Mouse (Mus musculus) lung, embryonic 14.5 days (tissue): Measurements from ENCODE around the gene Rufy1. TPM values are rescaled to one million over a fixed set of nuclear protein-coding genes. Genes with fewer than 3 reads are reported as not detected.

Experiments used
- ATAC-seq: fragments of 200-750 bp; cut with Nextera tagmentation; 2 replicates; pipeline ENCODE4 v1.8.0; 2017; ENCODE audit warnings: mild to moderate bottlenecking, moderate TSS enrichment, moderate library complexity; ENCODE audit not compliant: insufficient read depth
- DNase-seq: peaks from one replicate; pipeline ENCODE4 v3.0.0-alpha.2; 2015
- H3K27ac ChIP-seq: fragments of 300-500 bp; sonication (generic); 2 replicates; pipeline ENCODE4 v1.5.1; 2014; ENCODE audit warnings: low read depth, mild to moderate bottlenecking, moderate library complexity
- H3K27me3 ChIP-seq: fragments of 300-500 bp; sonication (generic); 2 replicates; pipeline ENCODE4 v1.6.1; 2014; ENCODE audit warnings: low read length, control low read depth; ENCODE audit not compliant: insufficient read depth
- H3K36me3 ChIP-seq: fragments of 300-500 bp; sonication (generic); 2 replicates; pipeline ENCODE4 v1.6.1; 2014; ENCODE audit warnings: control low read depth; ENCODE audit not compliant: insufficient read depth
- H3K4me1 ChIP-seq: fragments of 300-500 bp; sonication (generic); 2 replicates; pipeline ENCODE4 v1.6.1; 2014; ENCODE audit warnings: antibody characterized with exemption, control low read depth; ENCODE audit not compliant: insufficient read depth
- H3K4me2 ChIP-seq: fragments of 300-500 bp; sonication (generic); 2 replicates; pipeline ENCODE4 v1.6.1; 2014; ENCODE audit warnings: mild to moderate bottlenecking
- H3K4me3 ChIP-seq: fragments of 300-500 bp; sonication (generic); 2 replicates; pipeline ENCODE4 v1.5.1; 2014; ENCODE audit warnings: low read depth, low read length
- H3K9ac ChIP-seq: fragments of 300-500 bp; sonication (generic); 2 replicates; pipeline ENCODE4 v1.6.1; 2014
- H3K9me3 ChIP-seq: fragments of 300-500 bp; sonication (generic); 2 replicates; pipeline ENCODE4 v1.6.1; 2016; ENCODE audit warnings: low read depth, low read length, control low read depth
- CTCF ChIP-seq: IDR thresholded peaks from 2 replicates; pipeline ENCODE4 v1.5.1; 2016; ENCODE audit warnings: antibody characterized with exemption, low read depth
- WGBS: fragments of 180-500 bp; shearing (Covaris S2); extraction: QIAGEN DNeasy Blood & Tissue Kit; methylation state at CpG from one replicate; pipeline ENCODE4 v1.1.7; 2014; 5-methylcytosine and 5-hydroxymethylcytosine counted together
- polyA plus RNA-seq: library from polyadenylated mRNA; unstranded; fragments of >200 nt; fragmentation: Nextera tagmentation; extraction: Ambion mirVana; gene quantifications from 2 replicates; pipeline ENCODE4 v1.2.1, GENCODE M21; 2014

Gene Rufy1
- polyA plus RNA-seq, 1 experiment from 2014 or later: 24.4 TPM

DNA sequence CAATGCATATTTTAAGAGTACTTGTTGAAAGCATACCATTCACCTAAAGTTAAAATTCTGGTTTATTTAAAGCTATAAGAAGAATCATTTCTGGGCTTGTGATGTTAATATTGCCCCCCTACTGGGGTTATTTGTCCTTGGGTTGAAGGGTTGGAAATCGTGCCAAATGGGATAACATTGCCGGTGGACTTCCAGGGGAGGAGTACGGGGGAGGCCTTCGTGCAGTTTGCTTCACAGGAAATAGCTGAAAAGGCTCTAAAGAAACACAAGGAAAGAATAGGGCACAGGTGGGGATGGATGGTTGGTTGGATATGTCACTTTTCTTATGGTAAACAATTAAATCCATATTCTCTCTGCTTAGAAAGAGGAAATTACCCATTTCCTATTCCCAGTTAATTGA, 49.6 kb downstream of the Rufy1 start:
- H3K9me3 ChIP-seq: no peaks in the 10 kb centered on the region
- no peaks in the 10 kb centered on the region for H3K27me3 ChIP-seq
- peaks cover 60% of the 10 kb centered on the region for H3K36me3 ChIP-seq
- no peak for TF ChIP-seq CTCF
- no peak overlapping the region for H3K27ac ChIP-seq
- H3K9ac ChIP-seq: peak overlapping the region; percentile 36
- peak overlapping the region; percentile 30 for H3K4me3 ChIP-seq
- ATAC-seq (no peak), DNase-seq (peak; percentile 30)
- peak overlapping the region; percentile 60 for H3K4me2 ChIP-seq
- 18% methylated on average over 4 of the region's 4 CpGs for WGBS
- H3K4me1 ChIP-seq: peaks cover 11% of the 10 kb centered on the region; the same call in 1 of the 2 replicates

DNA sequence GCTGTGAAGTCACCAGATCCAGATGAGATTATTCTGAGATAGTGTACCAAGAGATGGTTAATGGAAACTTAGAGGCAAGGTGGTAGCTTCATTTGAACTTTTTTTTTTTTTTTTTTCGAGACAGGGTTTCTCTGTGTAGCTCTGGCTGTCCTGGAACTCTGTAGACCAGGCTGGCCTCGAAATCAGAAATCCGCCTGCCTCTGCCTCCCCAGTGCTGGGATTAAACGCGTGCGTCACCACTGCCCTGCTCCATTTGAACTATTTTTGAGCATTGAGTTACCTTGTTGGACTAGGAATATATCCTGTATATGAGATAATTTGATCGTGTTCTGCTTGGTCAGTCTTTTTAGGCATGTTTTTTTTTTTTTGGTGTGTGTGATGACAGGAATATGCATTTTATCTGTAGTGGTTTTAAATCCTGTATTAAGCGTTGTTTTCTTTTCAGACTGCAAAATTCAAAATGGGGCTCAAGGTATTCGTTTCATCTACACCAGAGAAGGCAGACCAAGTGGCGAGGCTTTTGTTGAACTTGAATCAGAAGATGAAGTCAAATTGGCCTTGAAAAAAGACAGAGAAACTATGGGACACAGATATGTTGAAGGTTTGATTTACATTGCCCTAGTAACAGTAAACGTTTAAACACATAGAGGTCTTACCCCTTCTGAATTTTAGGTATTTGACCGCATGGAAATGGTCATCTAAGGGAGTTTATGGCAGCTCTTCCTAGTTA, 51.7 kb downstream of the Rufy1 start:
- peak overlapping the region; percentile 95 for H3K4me2 ChIP-seq
- H3K27me3 ChIP-seq: no peaks in the 10 kb centered on the region
- H3K4me1 ChIP-seq: peaks cover 11% of the 10 kb centered on the region; the same call in 1 of the 2 replicates
- ATAC-seq: no peak
- H3K4me3 ChIP-seq: peak overlapping the region; percentile 96
- peaks cover 45% of the 10 kb centered on the region for H3K36me3 ChIP-seq
- no peak for TF ChIP-seq CTCF
- H3K27ac ChIP-seq: no peak overlapping the region
- no peaks in the 10 kb centered on the region for H3K9me3 ChIP-seq
- WGBS: 45% methylated on average over 12 of the region's 12 CpGs
- peak overlapping the region; percentile 98 for H3K9ac ChIP-seq
- DNase-seq: no peak

DNA sequence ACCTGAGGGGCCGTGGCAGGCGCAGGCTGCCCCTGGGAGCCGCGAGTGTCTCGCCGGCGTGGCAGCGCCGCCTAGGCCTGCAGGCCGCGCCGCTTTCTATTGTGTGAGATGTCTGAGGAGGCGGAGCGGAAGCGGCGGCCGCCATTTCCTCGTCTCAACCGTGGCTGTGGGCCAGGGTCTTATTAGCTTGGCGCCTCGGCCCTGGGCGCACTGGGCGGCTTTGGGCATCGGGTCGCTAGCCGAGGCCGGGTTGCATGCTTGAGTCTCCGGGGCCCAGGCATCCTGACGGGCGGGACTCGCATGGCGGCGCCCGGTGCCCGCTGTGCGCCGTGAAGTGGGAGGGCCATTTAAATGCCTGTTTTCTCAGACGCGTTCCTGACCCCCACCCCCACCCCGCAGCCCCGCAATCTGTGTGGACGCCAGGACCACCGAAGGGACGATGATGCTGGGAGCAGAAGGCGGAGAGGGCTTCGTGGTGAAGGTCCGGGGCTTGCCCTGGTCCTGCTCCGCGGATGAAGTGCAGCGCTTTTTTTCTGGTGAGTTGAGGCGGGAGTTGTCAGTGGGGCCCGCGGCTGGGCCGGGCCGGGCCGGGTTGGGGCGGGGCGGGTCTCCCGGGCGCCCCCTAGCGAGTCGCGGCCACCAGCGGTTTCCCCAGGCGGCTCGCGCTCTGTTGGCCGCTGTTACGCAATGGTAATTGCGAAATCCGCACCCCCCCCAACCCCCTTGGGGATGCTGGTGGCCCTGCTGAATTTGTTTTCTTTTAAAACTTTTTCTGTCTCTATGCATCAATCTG, 52.8 kb downstream of the Rufy1 start:
- peak overlapping the region; percentile 96 for H3K4me3 ChIP-seq
- under 1% methylated on average over 71 of the region's 71 CpGs for WGBS
- peak overlapping the region; percentile 98 for H3K9ac ChIP-seq
- peaks cover 11% of the 10 kb centered on the region; the same call in 1 of the 2 replicates for H3K4me1 ChIP-seq
- H3K9me3 ChIP-seq: no peaks in the 10 kb centered on the region
- H3K27ac ChIP-seq: peak overlapping the region; percentile 100
- H3K4me2 ChIP-seq: peak overlapping the region; percentile 95
- peak; percentile 56 for TF ChIP-seq CTCF
- DNase-seq (peak; percentile 94), ATAC-seq (peak; percentile 78)
- no peaks in the 10 kb centered on the region for H3K27me3 ChIP-seq
- peaks cover 37% of the 10 kb centered on the region for H3K36me3 ChIP-seq

DNA sequence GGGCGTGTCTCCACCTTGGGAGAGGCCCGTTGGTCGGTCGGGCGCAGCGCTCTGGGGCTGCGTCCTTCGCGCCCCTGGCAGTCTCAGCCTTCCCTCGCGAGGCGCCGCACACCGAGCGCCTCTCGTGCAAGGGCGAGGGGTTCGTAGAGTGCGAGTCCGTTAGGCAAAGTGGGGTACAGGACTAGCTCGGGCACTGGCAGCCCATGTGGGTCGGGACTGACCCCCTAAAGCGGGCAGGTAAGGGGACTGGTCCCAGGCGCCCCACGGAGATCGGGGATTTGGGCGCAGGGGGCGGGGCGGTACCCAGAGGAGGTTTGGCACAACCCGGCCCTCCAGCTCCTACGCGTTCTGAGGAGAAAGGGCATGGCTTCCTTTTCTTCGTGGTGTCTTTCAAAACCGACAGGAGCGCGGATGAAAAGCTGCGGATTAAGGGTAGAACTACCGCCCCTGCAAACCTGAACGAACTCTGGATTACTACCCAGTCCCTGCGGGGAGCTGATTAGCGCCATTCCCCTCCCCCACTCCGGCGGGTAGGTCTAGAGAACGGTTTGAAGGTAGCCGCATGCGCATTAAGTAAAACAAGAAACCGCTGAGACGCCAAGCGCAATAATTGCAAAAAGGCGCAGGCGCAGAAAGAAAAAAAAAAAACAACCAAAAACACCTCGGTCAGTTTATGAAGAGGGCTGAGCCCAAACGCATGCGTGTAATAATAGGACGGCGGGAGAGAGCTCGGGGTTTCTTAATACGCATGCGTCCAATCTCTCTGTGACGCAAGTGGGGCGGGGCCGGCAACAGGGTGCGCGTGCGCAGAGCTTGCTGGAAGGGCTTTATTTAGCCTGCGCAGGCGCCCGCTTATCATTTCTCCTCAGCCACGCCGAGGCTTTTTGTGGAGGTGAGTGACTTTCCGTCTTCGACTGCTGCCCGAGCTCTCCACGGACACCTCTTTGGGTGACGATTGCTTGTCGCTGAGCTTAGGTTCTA, 53.7 kb downstream of the Rufy1 start, which contains the start of gene Hnrnph1:
TSS of gene Hnrnph1 (plus strand) at position 80 of the 981 bp plus-strand sequence.
- Histone ChIP-seq H3K9me3 (no peaks in the 10 kb centered on the region), H3K27me3 (no peaks in the 10 kb centered on the region), H3K27ac (peak within 1 kb of the TSS; percentile 100), H3K4me1 (peaks cover 11% of the 10 kb centered on the region; the same call in 1 of the 2 replicates), H3K4me2 (peak within 1 kb of the TSS; percentile 95), H3K9ac (peak within 1 kb of the TSS; percentile 98), H3K36me3 (peaks cover 28% of the 10 kb centered on the region), H3K4me3 (peak within 1 kb of the TSS; percentile 96)
- no peak for TF ChIP-seq CTCF
- under 1% methylated on average over 76 of the region's 76 CpGs for WGBS
- DNase-seq: peak; percentile 100
- ATAC-seq: peak; percentile 90

DNA sequence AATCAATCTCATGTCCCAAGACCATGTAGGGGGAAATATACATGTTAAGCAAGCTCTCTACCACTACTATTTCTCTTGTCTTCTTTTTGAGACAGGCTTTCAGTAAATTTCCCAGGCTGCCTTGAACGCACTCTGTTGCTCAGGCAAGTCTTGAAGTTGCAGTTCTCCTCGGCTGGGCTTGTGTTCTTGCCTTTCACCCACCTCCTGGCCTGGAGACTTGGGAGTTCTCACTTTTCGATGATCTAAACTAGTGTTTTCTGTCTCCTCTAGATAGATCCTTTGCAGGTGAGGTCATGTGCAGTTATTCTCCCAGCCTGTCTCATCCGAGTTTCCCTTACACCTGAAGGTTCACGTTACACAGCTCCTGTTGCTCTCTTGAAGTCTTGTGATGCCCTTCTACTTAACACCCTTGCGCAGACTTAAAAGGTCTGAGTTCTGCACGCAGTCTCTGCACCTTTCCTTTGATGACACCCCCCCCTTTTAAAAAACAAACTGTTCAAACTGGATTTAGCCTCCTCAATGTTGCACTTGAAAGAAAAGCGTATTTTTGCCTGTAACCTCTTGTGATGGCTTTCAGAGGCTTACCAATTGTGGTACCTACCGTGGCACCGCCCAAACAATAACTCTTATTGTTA, 54.7 kb downstream of the Rufy1 start:
- Histone ChIP-seq H3K9ac (peak overlapping the region; percentile 87), H3K9me3 (no peaks in the 10 kb centered on the region), H3K27ac (peak overlapping the region; percentile 100), H3K27me3 (no peaks in the 10 kb centered on the region), H3K36me3 (peaks cover 22% of the 10 kb centered on the region), H3K4me1 (peaks cover 10% of the 10 kb centered on the region), H3K4me2 (peak overlapping the region; percentile 95), H3K4me3 (peak overlapping the region; percentile 96)
- 23% methylated on average over 10 of the region's 10 CpGs for WGBS
- DNase-seq: no peak
- TF ChIP-seq CTCF: no peak
- ATAC-seq: no peak

DNA sequence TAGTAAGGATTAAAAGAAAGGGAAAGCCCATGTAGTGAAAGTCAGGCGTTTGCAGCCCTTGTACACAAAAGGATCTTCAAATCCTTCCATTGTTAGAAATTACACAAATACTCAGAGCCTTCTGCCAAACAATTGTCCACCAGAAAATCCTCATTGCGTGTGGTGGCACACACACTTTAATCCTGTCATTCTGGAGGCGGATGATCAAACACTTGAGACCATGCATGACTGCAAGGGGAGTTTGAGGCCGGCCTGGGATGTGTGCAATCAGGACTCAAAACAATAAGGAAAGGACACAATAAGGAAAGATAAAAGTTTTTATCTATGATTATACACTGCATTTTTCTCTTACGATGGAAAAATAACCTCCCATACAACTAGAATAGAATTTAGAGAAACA, 55.5 kb downstream of the Rufy1 start:
- Histone ChIP-seq H3K36me3 (peaks cover 18% of the 10 kb centered on the region), H3K4me2 (no peak overlapping the region), H3K27ac (no peak overlapping the region), H3K4me3 (no peak overlapping the region), H3K4me1 (peaks cover 9% of the 10 kb centered on the region), H3K27me3 (no peaks in the 10 kb centered on the region), H3K9ac (no peak overlapping the region), H3K9me3 (no peaks in the 10 kb centered on the region)
- DNase-seq: no peak
- ATAC-seq: no peak
- TF ChIP-seq CTCF: no peak
- 65% methylated on average over 5 of the region's 5 CpGs for WGBS
